Mouse (Mus musculus) liver, postnatal 0 days (tissue): ENCODE data around the gene Lmnb2.

Experiments
- CTCF ChIP-seq: sonication (generic); IDR thresholded peaks from 2 replicates; pipeline ENCODE4 v1.5.1; 2016; ENCODE audit warnings: antibody characterized with exemption, low read depth
- EP300 ChIP-seq: IDR thresholded peaks from 2 replicates; pipeline ENCODE4 v1.6.1; 2016; ENCODE audit warnings: antibody characterized with exemption, low read depth, mild to moderate bottlenecking

- TF ChIP-seq EP300 (no peak), CTCF (no peak; the same call in 1 of the 2 replicates)
Measured at GRCm38 (mm10) chr10:80880901-80881300, 37.1 kb downstream of the Lmnb2 start.
